Mouse (Mus musculus): ENCODE data around the gene Itih1.

- TF ChIP-seq CTCF (IDR thresholded peaks at IDR 0.05; ENCODE audit: control insufficient read depth, insufficient read depth, low read length) (no peak), POLR2A (IDR thresholded peaks at IDR 0.05; ENCODE audit: borderline replicate concordance, control insufficient read depth, low read depth, low read length) (no peak)
Observed at GRCm38 (mm10) chr14:30958517-30958916, 15.4 kb upstream of the Itih1 start.

All from bone marrow, adult 2 months (tissue).